Mouse (Mus musculus) ES-E14 (cell line): ENCODE results near the gene Alox5ap.

Experiments
- CHD2 ChIP-seq: IDR thresholded peaks from 2 replicates; pipeline ENCODE4 v1.6.1; 2014; ENCODE audit warnings: mild to moderate bottlenecking, low read depth, low read length, inconsistent platforms
- MAFK ChIP-seq: IDR thresholded peaks from 2 replicates; pipeline ENCODE4 v1.6.1; 2014; ENCODE audit warnings: mild to moderate bottlenecking, low read depth, low read length, inconsistent platforms; ENCODE audit not compliant: insufficient read depth
- ZC3H11A ChIP-seq: IDR thresholded peaks from 2 replicates; pipeline ENCODE4 v1.6.1; 2012; ENCODE audit warnings: low read depth, mild to moderate bottlenecking, inconsistent platforms, low read length, borderline replicate concordance

DNA sequence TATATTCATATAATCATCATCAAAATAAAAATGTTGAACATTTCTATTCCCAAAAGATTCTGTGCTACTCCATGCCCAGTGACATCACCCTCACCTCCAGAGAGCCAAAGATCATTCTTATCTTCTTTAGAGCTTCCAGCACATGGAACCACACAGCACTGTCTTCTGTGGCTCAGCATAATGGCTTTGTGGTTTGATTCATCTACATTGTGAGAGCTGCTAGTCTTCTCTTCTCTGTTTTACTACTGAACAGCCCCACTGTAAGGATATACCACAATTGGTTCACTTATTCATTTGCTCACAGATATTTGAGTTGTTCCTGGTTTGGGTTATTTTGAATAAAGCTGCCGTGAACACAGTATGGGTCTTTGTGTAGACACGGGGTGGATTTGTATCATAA, 9.0 kb upstream of the Alox5ap start:
- TF ChIP-seq CHD2 (no peak), ZC3H11A (no peak), MAFK (no peak)
